Mouse (Mus musculus) bone marrow, adult 2 months (tissue): ENCODE measurements around the gene Foxred1.

Experiments
- CTCF ChIP-seq: fragments of 200-500 bp; IDR thresholded peaks from 2 replicates; pipeline ENCODE4 v1.5.1; 2011; ENCODE audit warnings: low read length, control low read depth; ENCODE audit not compliant: control insufficient read depth, insufficient read depth
- POLR2A ChIP-seq: fragments of 200-500 bp; IDR thresholded peaks from 2 replicates; pipeline ENCODE4 v1.6.1; 2011; ENCODE audit warnings: low read depth, mild to moderate bottlenecking, control low read depth, low read length, borderline replicate concordance; ENCODE audit not compliant: control insufficient read depth

DNA sequence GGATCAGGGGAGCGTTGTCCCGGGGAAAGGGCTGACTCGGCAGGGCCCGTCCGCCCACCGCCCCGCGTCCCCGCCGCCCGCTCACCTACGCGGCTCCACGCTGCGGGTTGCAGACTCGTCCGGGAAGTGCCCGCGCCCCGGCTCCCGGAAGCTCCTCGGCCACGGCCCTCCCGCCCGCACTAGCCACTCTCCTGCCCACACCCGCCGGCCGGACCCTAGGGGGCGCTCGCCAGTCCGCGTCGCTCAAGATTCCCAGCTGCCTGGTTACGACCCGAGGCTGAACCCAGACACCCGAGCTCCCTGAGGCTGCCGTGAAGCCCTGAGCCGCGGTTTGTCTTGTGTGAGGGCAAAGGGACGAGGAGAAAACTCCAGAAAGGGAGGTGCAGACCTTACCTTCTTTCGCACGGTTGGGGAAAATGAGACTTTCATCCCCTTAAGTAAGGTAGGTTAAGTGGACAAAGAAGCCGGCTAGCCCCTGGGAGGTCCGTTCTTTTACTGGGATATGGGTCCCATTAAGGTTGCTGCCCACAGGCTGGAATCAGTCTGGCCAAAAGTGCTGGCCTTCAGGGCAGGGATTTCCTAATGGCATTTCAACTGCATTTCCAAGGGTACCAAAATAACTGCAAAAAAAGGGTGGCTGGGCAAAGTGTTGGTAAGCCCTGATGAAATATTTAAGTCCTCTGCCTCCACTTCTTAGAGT, 10.9 kb downstream of the Foxred1 start, which contains the start of the genes Srpr and Tirap:
- TF ChIP-seq POLR2A (no peak), CTCF (peak; percentile 84)
